Mouse (Mus musculus) ES-E14 (cell line): ENCODE measurements around the gene Arhgap45. TPM values are rescaled to one million over a fixed set of nuclear protein-coding genes. Genes with fewer than 3 reads are reported as not detected.

Source experiments
- DNase-seq: peaks from one replicate; pipeline ENCODE4 v3.0.0-alpha.2; 2013; ENCODE audit warnings: low read depth, low spot score
- H3K27ac ChIP-seq: 2 replicates; pipeline ENCODE4 v1.5.1; 2012; ENCODE audit warnings: low read depth, mild to moderate bottlenecking, low read length, moderate library complexity, mixed read lengths; ENCODE audit not compliant: poor library complexity, insufficient read depth, severe bottlenecking
- H3K36me3 ChIP-seq: 2 replicates; pipeline ENCODE4 v1.6.1; 2012; ENCODE audit warnings: mild to moderate bottlenecking, low read length, moderate library complexity, mixed read lengths; ENCODE audit not compliant: control insufficient read depth, poor library complexity, insufficient read depth, severe bottlenecking
- H3K4me1 ChIP-seq, 2 experiments: fragments of 150-350 bp in 1 of 2; sonication (generic) in 1 of 2; 2 replicates each; pipeline ENCODE4 v1.6.1; 2012; ENCODE audit warnings: low read length in 2 of 2, mild to moderate bottlenecking in 1 of 2, mixed read lengths in 1 of 2; ENCODE audit not compliant: control insufficient read depth in 2 of 2, insufficient read depth in 2 of 2, poor library complexity in 1 of 2
- H3K4me3 ChIP-seq, 2 experiments: fragments of 150-350 bp in 1 of 2; sonication (generic) in 1 of 2; 2 replicates each; pipeline ENCODE4 v1.5.1; 2012; ENCODE audit warnings: low read length in 2 of 2, low read depth in 1 of 2, mild to moderate bottlenecking in 1 of 2, mixed read lengths in 1 of 2; ENCODE audit not compliant: insufficient read depth in 1 of 2, poor library complexity in 1 of 2, severe bottlenecking in 1 of 2
- H3K9ac ChIP-seq: 2 replicates; pipeline ENCODE4 v1.6.1; 2012; ENCODE audit warnings: low read depth, mild to moderate bottlenecking, low read length, mixed read lengths; ENCODE audit not compliant: poor library complexity, insufficient read depth, severe bottlenecking
- H3K9me3 ChIP-seq: fragments of 150-350 bp; sonication (generic); 2 replicates; pipeline ENCODE4 v1.6.1; 2012; ENCODE audit warnings: low read depth, mild to moderate bottlenecking, low read length; ENCODE audit not compliant: control insufficient read depth, insufficient read depth
- CHD2 ChIP-seq: IDR thresholded peaks from 2 replicates; pipeline ENCODE4 v1.6.1; 2014; ENCODE audit warnings: mild to moderate bottlenecking, low read depth, low read length, inconsistent platforms
- HCFC1 ChIP-seq: IDR thresholded peaks from 2 replicates; pipeline ENCODE4 v1.6.1; 2012; ENCODE audit warnings: low read length, inconsistent platforms, borderline replicate concordance; ENCODE audit not compliant: insufficient read depth
- MAFK ChIP-seq: IDR thresholded peaks from 2 replicates; pipeline ENCODE4 v1.6.1; 2014; ENCODE audit warnings: mild to moderate bottlenecking, low read depth, low read length, inconsistent platforms; ENCODE audit not compliant: insufficient read depth
- ZC3H11A ChIP-seq: IDR thresholded peaks from 2 replicates; pipeline ENCODE4 v1.6.1; 2012; ENCODE audit warnings: low read depth, mild to moderate bottlenecking, inconsistent platforms, low read length, borderline replicate concordance
- ZNF384 ChIP-seq: IDR thresholded peaks from 2 replicates; pipeline ENCODE4 v1.6.1; 2012; ENCODE audit warnings: low read depth, low read length, inconsistent platforms
- in situ Hi-C, 2 experiments: fragments of 600-800 bp; cut with MboI; formaldehyde crosslinking; loops; one replicate each; pipeline ENCODE4 v1.15.1; 2025; ENCODE audit warnings: low sequenced_read_pairs in 2 of 2, inconsistent platforms in 1 of 2; ENCODE audit not compliant: unreplicated experiment in 2 of 2
- total RNA-seq: library from RNA; depleted of rRNA; stranded (reverse); fragments of 300-350 nt; gene quantifications from 2 replicates; pipeline ENCODE4 v1.2.3, GENCODE M21; 2012

Arhgap45 gene
- total RNA-seq, 1 experiment: 17.0 TPM

GRCm38 (mm10) chr10:80002829-80003228 is 13.6 kb upstream of the Arhgap45 start:
- in situ Hi-C loops: no loop called here
- DNase-seq: no peak
- H3K9ac ChIP-seq: no peak overlapping the region
- peak overlapping the region in 1 of 2 experiments; percentile 4; a peak in 1 of 4 replicates for H3K4me3 ChIP-seq
- TF ChIP-seq ZNF384 (no peak), MAFK (no peak), ZC3H11A (no peak), CHD2 (no peak), HCFC1 (no peak)
- peaks cover 10 to 25% of the 10 kb centered on the region in 2 experiments for H3K4me1 ChIP-seq
- no peaks in the 10 kb centered on the region for H3K9me3 ChIP-seq
- H3K27ac ChIP-seq: no peak overlapping the region
- no peaks in the 10 kb centered on the region; the same call in 1 of the 2 replicates for H3K36me3 ChIP-seq

GRCm38 (mm10) chr10:80003374-80004232 is 12.8 kb upstream of the Arhgap45 start:
- no peak overlapping the region for H3K4me3 ChIP-seq

GRCm38 (mm10) chr10:80004233-80004705 is 12.2 kb upstream of the Arhgap45 start:
- Histone ChIP-seq H3K9me3 (no peaks in the 10 kb centered on the region), H3K4me3 (no peak overlapping the region), H3K27ac (no peak overlapping the region), H3K9ac (no peak overlapping the region), H3K36me3 (peaks cover 6% of the 10 kb centered on the region; the same call in 1 of the 2 replicates), H3K4me1 (peaks cover 10 to 20% of the 10 kb centered on the region in 2 experiments)
- no peak for DNase-seq
- no peak for TF ChIP-seq MAFK
- TF ChIP-seq ZC3H11A: no peak
- TF ChIP-seq HCFC1: no peak
- no peak for TF ChIP-seq ZNF384
- TF ChIP-seq CHD2: no peak
- in situ Hi-C loops: no loop called here

More at GRCm38 (mm10) chr10:80003374-80004232, 12.8 kb upstream of the Arhgap45 start:
- Histone ChIP-seq H3K36me3 (peaks cover 4% of the 10 kb centered on the region; the same call in 1 of the 2 replicates), H3K9me3 (no peaks in the 10 kb centered on the region), H3K9ac (no peak overlapping the region), H3K4me1 (peaks cover 10 to 20% of the 10 kb centered on the region in 2 experiments), H3K27ac (no peak overlapping the region)
- TF ChIP-seq ZNF384: no peak
- no peak for TF ChIP-seq ZC3H11A
- no peak for TF ChIP-seq MAFK
- TF ChIP-seq HCFC1: no peak
- no peak for TF ChIP-seq CHD2
- in situ Hi-C loops: no loop called here
- no peak for DNase-seq

GRCm38 (mm10) chr10:80011740-80012139 is 4.7 kb upstream of the Arhgap45 start:
- DNase-seq: no peak
- in situ Hi-C loops: no loop called here
- no peak for TF ChIP-seq ZNF384
- TF ChIP-seq HCFC1: no peak
- TF ChIP-seq CHD2: no peak
- no peak for TF ChIP-seq MAFK
- no peak for TF ChIP-seq ZC3H11A
- Histone ChIP-seq H3K36me3 (peaks cover 12% of the 10 kb centered on the region; the same call in 1 of the 2 replicates), H3K4me3 (no peak overlapping the region), H3K9me3 (no peaks in the 10 kb centered on the region), H3K27ac (no peak overlapping the region), H3K9ac (no peak overlapping the region), H3K4me1 (peaks cover 5 to 18% of the 10 kb centered on the region in 2 experiments; a peak in 3 of 4 replicates)
